Mouse (Mus musculus) embryonic fibroblast, embryonic 13.5 days (primary cell): ENCODE results near the gene Hist1h1d.

Experiments used
- CTCF ChIP-seq: IDR thresholded peaks from 2 replicates; pipeline ENCODE4 v1.5.1; 2011; ENCODE audit warnings: mild to moderate bottlenecking, control low read depth, low read length, moderate library complexity, borderline replicate concordance; ENCODE audit not compliant: insufficient read depth
- POLR2A ChIP-seq: IDR thresholded peaks from 2 replicates; pipeline ENCODE4 v1.6.1; 2011; ENCODE audit warnings: low read depth, mild to moderate bottlenecking, control low read depth, low read length, moderate library complexity

- TF ChIP-seq POLR2A (no peak; the same call in 1 of the 2 replicates), CTCF (no peak)
Measured at GRCm38 (mm10) chr13:23575271-23575851, 22.3 kb downstream of the Hist1h1d start, which contains the start of gene Hist1h3d.
